Mouse (Mus musculus) megakaryocyte, embryonic 14.5 days (primary cell): ENCODE data around the gene L3mbtl4.

ENCODE experiments used
- FLI1 ChIP-seq: IDR thresholded peaks from 2 replicates; pipeline ENCODE4 v1.6.1; 2012; ENCODE audit warnings: low read length, inconsistent platforms, mixed read lengths
- GATA1 ChIP-seq: IDR thresholded peaks from 3 replicates; pipeline ENCODE4 v1.6.1; 2012; ENCODE audit warnings: mixed read lengths, low read length, inconsistent platforms, borderline replicate concordance

GRCm38 (mm10) chr17:68759978-68760377 lies 486.4 kb downstream of the L3mbtl4 start:
- TF ChIP-seq GATA1, result no peak
- TF ChIP-seq FLI1, result no peak
